Mouse (Mus musculus): Measurements from ENCODE around the gene Gm37419.

Gm37419 gene

DNA sequence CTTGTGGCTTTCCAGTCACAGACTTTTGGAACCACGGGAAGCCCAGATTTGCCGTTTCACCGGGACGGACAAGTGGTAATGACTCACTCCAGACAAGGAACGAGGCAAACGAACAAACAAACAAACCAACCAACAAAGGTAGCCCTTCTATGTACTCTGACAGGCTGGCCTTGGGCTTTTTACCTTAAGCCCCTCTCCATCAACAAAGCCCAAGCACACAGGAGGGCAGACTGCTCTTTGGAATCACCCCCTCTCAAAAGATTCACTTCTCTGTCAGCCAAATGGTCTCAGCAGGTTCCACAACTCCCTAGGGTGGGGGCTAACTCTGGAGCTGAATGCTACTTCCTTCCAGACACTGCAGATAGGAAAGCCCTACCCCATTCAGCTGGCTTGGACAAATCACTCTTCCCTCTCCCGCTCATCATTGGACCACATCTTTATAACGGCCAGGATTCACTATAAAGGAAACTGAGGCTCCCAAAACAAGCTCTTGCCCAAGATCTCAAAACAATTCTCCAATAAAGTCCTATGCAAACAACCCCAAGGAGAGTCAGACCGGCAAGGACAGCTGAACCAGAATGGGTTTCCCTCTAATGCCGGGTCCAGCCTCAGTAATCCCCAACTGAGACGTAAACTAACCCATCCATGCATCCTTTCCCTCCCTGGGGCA is 7.9 kb upstream of the Gm37419 start:
- DNase-seq (ENCODE audit: low spot score): no peak

- no peak for DNase-seq (ENCODE audit: low spot score)
Measured at GRCm38 (mm10) chr16:23980991-23981720, 7.1 kb upstream of the Gm37419 start.

- DNase-seq (ENCODE audit: low spot score): peak; percentile 81
Measured at GRCm38 (mm10) chr16:23981925-23982851, 6.1 kb upstream of the Gm37419 start.

DNA sequence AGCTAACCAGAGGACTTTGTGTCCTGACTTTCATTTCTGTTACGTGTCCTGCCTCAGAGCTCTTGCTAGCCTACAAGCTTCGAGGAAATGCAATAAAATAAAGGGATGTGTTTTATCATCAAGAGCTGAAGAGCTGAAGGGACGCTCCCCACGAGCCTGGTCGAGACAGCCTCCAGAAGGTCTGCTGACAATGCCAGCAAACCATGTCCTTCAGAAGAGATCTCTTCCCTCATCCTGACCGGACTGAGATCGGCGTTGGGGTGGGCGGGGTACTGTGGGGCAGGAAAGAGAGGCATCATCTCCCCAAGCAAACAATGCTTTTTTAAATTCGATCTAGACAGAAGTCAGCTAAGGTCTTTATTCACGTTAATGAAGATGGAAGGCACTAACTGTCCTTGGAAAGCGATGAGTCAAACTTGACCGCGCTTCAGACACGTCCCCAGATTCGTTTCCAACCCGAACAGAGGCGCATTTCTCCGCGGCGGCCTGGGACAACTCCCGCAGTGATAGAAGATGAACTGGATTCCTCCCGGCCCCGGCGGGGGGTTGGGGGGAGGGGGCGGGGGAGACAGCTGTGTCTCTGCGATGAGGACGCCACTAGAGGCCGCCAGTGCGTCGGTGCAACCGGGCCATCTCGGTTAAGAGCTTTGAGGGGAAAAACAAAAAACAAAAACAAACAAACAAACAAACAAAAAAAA is 5.2 kb upstream of the Gm37419 start:
- no peak for DNase-seq (ENCODE audit: low spot score)

DNA sequence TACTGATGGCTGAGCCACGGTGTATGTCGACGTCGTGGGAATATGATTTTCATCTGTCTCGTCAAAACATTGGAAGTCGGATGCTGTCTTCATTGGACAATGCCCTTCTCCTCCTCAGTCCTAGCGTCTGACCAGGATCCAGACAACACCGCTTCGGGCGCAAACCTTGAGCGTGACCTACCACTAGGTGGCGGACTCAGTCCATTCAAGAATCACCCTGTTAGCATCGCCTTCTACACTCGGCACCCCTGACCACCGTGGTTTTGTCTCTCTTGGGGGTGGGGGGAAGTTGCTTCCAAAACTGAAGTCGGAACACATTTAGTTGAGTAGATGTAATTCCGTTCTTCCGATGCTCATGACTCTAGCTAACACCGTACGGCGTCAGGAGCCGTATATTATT is 4.1 kb upstream of the Gm37419 start:
- DNase-seq (ENCODE audit: low spot score): peak; percentile 97

GRCm38 (mm10) chr16:23984760-23985466 is 3.4 kb upstream of the Gm37419 start:
- peak; percentile 79 for DNase-seq (ENCODE audit: low spot score)

DNA sequence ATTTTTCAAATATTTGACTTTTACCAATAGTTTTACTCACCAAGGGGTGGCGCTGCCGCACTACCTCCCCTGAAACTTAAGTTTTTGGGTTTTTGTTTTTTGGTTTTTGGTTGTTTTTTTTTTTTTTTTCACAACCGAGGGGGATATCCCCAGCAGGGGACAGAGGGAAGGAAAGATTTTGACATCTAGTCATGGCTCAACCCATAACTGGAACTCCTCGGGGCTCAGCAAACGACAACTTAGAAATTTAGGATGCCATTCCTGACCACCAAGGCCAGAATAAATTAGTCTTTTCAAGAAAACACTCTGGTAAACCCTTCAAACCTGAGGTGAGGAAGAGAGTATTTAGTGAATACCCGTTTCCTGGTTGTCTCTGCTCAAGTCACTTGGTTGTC is 2.8 kb upstream of the Gm37419 start:
- DNase-seq (ENCODE audit: low spot score): peak; percentile 89

GRCm38 (mm10) chr16:23986176-23986575 is 2.1 kb upstream of the Gm37419 start:
- peak; percentile 84 for DNase-seq (ENCODE audit: low spot score)

- peak; percentile 72 for DNase-seq (ENCODE audit: low spot score)
Measured at GRCm38 (mm10) chr16:23986871-23987270, 1.4 kb upstream of the Gm37419 start.

- peak; percentile 75 for DNase-seq (ENCODE audit: low spot score)
Measured at GRCm38 (mm10) chr16:23987341-23988156, 733 bp upstream of the Gm37419 start.

DNA sequence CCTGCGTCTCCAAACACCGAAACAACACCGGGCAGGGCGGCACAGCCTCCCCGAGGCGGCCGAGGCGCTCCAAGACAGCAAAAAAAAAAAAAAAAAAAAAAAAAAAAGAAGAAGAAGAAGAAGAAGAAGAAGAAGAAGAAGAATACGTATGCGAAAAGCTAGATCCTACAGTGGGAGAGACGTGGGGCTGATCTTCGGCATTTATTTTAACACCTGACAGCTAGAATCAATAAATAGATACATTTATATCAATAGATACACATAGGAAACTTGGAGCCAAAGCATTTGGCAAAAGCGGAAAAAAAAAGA is 171 bp upstream of the Gm37419 start:
- DNase-seq (ENCODE audit: low spot score): no peak

GRCm38 (mm10) chr16:23989209-23990160 is 1.2 kb downstream of the Gm37419 start:
- DNase-seq (ENCODE audit: low spot score): peak; percentile 73

GRCm38 (mm10) chr16:23990161-23990970 is 2.1 kb downstream of the Gm37419 start:
- DNase-seq (ENCODE audit: low spot score): peak; percentile 67

DNA sequence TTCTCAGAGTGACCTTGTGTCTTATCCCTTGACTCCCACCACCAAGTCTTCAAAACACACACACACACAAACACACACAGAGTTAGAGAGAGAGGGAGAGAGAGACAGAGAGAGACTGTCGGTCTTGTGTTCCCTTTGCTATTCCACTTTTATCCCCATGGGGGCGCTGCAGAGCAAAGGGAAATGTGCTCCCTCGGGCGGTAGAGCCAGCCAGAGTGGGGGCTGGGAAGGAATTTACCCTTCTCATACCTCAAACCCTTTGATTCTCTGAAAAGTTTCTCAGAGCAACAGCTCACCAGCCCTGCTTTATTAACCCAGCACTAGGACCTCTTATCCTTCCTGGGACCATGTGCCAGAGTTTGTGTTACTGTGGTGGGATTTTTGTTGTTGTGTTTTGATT is 2.9 kb downstream of the Gm37419 start:
- peak; percentile 97 for DNase-seq (ENCODE audit: low spot score)

- DNase-seq (ENCODE audit: low spot score): no peak
Measured at GRCm38 (mm10) chr16:23991846-23992580, 3.7 kb downstream of the Gm37419 start.

DNA sequence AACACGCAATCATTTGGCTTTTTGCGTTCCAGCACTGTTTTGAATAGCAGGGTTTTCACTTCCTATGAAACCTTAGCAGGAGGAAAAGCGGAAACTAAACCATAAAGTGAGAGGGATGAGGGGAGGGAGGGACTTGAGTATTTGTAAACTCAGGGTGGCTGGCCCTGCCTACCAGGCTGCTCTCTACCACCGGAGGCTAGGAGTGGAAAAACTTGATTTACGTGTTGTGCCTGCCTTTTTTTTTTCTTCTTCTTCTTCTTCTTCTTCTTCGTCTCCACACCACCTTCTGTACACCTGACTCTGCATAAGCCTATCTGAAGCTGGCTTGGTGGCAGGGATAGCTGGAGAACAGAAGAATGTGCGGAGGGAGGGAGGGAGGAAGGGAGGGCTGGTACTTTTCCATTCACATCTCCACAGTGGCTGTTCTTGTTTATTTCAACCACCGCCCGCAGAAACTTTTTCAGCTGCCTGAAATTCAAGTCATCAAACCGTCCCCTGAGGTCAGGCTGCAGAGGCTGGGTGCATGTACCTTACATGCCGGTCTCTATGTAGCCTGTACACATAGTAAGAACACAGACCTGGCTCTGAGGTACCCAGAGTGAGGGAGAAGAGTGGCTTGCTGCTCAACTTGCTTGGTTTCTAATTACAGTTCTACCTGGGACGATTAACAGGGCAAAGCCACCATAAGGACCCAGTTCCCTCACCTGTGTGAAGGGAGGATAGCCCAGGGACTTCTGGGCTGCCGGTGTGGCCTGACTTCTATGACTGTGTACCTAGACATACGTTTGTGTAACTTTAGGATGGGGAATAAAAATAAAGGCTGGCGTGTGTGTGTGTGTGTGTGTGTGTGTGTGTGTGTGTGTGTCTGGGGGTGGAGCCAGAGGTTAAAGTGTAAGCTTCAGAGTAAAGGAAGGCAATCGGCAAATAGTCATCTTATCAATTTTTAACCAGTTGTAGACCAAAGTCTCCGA is 5.4 kb downstream of the Gm37419 start:
- DNase-seq (ENCODE audit: low spot score): no peak

- DNase-seq (ENCODE audit: low spot score): no peak
Measured at GRCm38 (mm10) chr16:23996342-23996741, 8.1 kb downstream of the Gm37419 start.
